Mouse (Mus musculus) kidney, postnatal 14 days (tissue): Measurements from ENCODE around the gene Tcf21.

ENCODE experiments used
- DNase-seq: peaks from one replicate; pipeline ENCODE4 v3.0.0; 2022; ENCODE audit warnings: mixed read lengths

The Tcf21 gene

DNA sequence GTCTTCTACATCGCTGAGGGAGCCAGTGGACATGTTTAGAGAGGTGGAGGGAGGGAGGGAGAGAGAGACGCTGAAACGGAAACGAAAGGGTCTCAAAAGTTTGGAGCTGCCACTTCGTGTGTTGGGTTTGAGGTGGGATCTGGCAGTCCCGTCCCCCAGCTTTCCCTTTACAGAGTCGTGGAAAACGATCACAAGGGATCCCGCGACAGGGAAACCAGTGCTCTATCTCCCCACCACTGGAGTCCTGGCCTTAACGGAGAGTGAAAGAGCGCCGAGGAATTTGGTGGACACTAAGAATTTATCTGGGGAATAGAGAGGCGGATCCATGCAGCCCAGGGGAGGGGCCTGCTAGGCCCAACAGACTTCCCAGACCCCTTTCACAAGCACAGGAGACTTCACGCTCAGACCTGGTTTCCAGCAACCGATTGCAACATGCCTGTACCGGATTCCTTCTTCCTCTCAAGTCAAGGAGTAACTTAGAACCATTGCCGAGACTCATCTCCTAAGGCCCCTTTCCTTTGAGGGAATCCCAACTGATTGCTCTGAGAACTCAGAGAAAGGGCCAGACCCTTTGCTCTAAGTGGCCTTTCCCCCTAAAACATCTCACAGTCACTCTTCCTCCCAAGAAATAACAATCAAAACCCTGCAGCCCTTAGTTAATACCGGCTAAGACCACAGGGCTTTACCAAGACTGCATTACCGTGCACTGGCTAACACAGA lies at the start of gene Tcf21:
TSS of gene Tcf21 (minus strand) at position 304 of the 720 bp plus-strand sequence.
- peak; percentile 78 for DNase-seq

DNA sequence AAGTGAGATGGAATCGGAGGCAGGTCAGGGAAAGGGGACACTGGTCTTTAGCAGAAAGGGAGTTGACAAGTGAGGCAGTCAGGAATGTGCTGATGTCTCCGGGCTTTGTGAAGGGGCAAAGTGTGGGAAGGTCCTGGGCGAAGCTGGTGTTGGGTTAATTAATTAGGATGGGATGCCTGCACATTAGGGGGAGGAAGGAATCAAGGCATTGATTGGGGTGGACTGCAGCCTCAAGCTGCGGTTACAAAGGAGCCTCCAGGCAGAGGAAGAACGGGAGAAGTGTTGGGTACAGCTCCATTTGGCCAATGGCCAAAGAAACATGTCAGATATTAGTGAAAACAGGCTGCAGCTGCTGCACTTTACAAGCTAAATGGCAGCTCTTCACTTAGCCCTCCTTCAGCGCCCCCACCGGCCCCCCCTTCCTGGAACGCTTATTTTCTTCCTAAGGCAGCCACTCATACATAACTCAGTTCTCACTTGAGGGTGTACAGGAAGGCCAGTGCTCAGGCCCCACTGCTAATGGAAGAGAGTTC lies 48.5 kb upstream of the Tcf21 start:
- peak; percentile 69 for DNase-seq

DNA sequence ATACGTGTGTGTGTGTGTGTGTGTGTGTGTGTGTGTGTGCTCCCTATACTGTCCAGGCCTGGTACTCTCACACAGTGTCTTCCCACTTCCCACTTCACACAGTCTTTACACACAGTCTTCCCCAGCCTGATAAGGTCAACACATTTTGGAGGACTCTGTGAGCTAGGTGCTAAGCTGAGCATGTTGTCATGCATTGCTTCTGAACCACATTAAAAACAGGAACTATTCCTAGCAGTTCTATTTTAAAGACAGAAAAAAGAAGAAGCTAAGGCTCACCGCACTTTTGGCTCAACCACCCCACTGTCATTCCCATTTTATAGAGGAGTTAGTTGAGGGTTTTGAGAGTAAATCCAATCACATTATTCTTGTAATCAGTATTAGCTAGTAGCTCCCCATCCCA lies 47.2 kb upstream of the Tcf21 start:
- DNase-seq: no peak

DNA sequence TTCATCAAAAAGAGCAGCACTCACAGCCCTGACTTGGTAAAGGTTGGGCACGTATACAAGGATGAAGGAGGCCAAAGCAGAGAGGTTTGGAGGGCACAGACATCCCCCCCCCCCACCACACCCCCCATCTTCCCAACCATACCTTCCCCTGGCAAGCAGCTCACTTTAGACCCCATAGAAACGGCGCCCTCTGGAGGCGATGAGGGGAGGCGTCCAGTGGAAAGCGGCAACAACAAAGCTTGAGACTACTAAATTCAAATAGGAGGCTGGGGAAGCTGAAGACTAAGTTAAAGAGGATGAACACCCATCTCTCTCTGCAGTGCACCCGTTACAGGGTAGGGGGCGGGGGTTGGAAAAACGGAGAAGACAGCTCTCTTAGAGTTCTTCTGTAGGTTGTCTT lies 38.1 kb upstream of the Tcf21 start:
- DNase-seq: no peak

- no peak for DNase-seq
Observed at GRCm38 (mm10) chr10:22854330-22854729, 34.4 kb upstream of the Tcf21 start.

GRCm38 (mm10) chr10:22845351-22845750 lies 25.4 kb upstream of the Tcf21 start:
- DNase-seq: no peak

DNA sequence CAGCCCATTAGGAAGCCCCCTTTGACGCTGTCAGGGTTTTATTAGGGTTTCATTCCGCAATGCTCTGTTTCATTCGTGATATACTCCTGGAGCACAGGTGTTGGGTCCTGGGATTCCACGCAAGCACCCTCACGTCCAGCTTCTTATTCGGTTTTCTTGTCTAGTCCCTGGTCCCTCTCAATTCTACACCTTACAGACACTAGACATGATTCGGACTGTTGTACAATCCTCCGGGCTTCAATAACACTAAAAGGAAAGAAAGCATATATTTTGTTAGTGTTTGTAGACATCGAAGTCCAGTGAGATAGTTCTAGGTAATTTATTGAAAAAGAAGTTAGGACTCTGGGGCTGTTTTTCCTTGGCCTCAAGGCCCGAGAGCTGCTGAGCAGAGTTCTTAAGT lies 24.8 kb upstream of the Tcf21 start:
- no peak for DNase-seq

GRCm38 (mm10) chr10:22843440-22844361 lies 23.7 kb upstream of the Tcf21 start:
- DNase-seq: no peak

DNA sequence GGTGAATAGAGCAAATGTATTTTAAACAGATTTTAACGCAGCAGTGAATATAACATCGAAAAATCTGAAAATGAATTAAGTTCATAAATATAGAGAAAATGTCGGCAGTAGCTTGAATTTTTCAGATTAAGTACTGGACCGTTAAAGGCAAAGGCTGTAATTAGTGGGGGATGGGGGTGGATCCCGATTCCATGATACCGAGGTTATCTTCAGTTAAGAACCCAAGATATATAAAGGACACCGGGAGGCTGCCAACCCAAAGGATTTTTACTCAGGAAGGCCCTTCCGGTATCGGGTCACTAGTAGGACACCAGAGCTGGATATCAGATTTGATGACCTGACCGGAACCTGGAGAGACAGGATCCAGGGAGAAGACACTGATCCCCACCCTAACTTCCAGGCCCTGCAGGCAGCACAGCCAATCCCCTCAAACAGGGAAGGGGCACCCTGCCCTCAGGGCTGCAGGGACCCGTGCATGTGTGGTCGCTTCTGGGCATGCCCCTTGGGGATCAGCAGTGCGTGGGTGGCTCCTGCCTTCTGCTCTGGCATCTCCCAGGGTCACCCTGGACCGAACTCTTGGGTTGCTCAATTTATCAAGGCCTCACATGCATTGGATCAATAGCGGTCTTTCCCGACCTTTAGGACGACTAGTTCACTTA lies 22.9 kb upstream of the Tcf21 start:
- no peak for DNase-seq

- no peak for DNase-seq
Observed at GRCm38 (mm10) chr10:22842113-22842512, 22.1 kb upstream of the Tcf21 start.

DNA sequence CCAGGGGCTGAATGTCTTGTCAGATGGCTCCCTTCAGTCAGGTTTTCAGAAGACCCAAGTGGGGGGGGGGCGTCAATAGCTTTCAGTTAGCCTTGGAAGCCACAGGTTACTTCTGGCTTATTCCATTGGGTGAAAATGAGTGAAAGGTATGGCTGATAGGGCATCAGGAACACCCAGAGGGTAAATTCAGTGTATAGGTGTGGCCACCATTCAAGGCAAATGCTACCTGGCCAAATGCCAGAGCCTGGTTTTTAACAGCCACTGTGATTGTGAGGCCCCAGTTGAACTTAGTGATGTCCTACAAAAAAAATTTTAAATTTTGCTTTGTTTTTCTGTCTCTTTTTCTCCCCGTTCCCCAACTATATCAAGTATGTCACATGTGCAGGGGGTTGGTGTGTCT lies 6.3 kb upstream of the Tcf21 start:
- no peak for DNase-seq

DNA sequence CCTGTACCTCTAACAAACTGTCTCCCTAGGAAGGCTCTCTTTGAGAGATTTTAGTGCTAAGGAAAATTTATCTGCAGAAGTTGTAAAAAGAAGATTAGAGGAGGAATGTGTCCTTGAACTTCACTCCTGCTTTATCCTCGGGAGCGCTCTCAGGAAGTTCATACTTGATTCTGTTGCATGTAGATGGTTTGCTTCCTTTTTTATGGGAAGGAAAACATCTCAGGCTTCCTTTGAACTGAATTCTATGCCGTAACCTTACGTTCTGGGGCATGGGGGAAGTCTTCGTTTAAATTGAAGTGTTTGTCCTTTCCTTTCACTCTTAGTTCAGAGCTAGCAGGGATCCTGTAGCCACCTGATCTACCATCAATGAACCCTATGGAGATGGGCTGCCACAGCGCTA lies 2.9 kb upstream of the Tcf21 start:
- no peak for DNase-seq

DNA sequence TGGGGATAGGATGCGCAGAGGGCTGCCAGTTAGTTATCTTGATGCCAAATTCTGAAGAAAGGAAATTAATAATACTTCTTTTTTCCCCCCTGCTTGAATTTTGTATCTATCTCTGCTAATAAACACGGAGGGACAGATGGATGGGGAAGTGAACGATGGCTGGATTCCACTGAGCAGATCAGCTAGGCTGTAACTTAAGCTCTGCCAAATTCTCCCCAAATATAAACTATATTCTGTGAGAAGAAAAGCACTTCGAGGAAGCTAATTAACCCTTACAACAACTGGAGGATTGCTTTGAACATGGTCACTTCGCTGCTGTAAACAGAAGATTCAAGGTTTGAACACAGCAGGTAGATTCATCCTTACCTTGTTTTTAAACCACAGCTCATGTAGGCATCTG lies 2.5 kb upstream of the Tcf21 start:
- DNase-seq: no peak

GRCm38 (mm10) chr10:22821709-22822108 lies 1.7 kb upstream of the Tcf21 start:
- DNase-seq: no peak

DNA sequence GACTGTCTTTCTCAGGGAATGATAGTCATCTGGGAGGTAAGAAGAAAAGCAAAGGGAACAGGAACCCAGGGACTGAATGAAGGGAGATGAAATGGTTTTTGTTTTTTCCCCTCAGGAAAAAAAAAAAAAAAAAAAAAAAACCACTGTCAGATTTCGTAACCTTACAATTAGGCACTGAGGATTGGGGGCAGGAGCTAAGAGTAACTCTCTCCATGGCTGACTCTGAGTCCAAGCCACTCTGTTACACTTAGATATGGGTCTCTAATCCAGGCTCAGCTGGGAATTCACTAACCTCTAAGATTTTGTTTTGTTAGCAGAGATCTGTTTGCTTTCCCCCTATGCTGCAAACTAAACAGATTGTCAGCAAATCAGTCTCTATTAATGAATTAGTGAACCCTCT lies 1.3 kb upstream of the Tcf21 start:
- no peak for DNase-seq

DNA sequence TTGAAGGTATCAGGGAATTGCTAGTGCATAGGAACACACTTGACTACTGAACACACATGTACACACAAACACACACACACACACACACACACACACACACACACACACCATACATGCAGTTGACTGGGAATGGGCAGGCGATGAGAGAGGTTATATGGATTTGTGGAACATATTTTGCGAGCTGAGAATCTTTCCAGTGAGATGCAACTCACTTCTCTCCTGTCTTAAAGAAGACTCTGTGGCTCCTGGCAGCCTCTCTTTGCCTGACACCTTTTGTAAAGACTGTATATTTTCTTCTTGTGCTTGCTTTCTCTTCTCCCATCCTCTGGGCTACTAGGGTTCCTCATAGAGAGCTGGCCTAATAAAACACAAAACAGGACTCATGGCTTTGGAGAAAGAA lies 867 bp upstream of the Tcf21 start:
- no peak for DNase-seq

GRCm38 (mm10) chr10:22819239-22819870 lies 619 bp downstream of the Tcf21 start:
- no peak for DNase-seq

DNA sequence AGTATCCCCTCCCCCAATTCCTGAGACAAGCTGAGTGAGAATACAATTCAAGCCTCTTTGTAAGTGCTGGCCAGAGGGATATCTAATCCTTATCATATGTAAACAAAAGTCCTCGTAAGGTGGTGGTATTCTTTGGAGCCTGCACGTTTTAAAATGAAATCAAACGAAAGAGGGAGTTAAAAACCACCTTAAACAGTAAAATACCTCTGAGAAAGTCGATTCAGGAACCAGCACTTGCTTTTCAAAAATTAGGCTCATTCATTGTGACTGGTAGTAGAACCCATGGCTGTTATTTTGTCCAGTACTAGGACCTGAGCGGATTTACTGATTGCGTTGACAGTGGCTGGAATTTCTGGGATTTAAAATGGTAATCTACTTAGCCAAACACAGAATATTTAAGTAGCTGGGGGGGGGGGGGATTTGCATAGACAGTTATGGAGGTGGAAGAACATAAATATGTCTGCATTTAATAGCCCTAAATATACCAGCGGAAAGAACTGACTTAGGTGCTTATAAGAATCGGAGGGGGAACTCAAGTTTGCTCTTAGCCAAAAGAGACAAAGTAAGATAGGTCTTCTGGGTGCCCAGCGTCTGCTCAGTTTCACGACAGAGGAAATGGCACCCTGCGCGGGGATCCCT lies 1.3 kb downstream of the Tcf21 start:
- no peak for DNase-seq

DNA sequence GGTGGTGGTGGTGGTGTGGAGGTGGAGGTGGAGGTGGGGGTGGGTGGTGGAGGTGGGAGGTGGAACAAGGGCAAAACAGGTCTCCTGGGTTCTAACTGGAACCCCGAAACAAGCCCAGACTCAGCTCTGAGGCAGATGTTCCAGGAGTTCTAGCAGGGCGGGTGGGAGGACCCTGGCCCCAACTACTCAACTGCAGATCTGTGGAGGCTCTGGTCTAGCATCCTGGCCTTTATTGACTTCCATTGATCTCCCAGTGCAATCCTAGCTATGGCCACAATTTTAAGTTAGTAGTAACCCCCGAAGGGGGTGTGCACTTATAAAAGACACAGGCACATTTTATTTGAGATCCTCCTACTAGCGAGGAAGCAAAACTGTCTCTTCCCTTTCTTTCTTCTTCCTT lies 2.0 kb downstream of the Tcf21 start:
- DNase-seq: no peak

- DNase-seq: peak; percentile 33
Observed at GRCm38 (mm10) chr10:22817561-22817960, 2.4 kb downstream of the Tcf21 start.

- peak; percentile 24 for DNase-seq
Observed at GRCm38 (mm10) chr10:22816237-22816762, 3.7 kb downstream of the Tcf21 start.
